ENCODE assay signal across 9 mouse cellular contexts in genomic region chr11:116840748-116841147, GRCm38 (mm10). TPM values are rescaled to one million over a fixed set of nuclear protein-coding genes. Genes with fewer than 3 reads are reported as not detected.
DNase-seq lines count a peak whose midpoint lies in the region; ATAC-seq and TF ChIP-seq lines count a peak whose summit lies in the region.
"Had no signal": no experiment of that assay in that cellular context is flagged by ENCODE, and none has a peak within 500 bp of the region (broad histone marks: within the 10 kb centered on the region; RNA-seq: fewer than 3 reads in every experiment).

No protein-coding gene starts in this region.

- peak overlapping the region; percentile 99; the same call in 1 of the 2 replicates for H3K27ac ChIP-seq in gastrocnemius, adult 2 months
- H3K27ac ChIP-seq in forebrain, embryonic 16.5 days (ENCODE audit: low read length), result no peak overlapping the region
- no peak overlapping the region for H3K27ac ChIP-seq in liver, embryonic 15.5 days (replicated peaks)

- no peaks in the 10 kb centered on the region for H3K9me3 ChIP-seq in forebrain, embryonic 16.5 days (ENCODE audit: control insufficient read depth, low read length)
- H3K9me3 ChIP-seq in liver, embryonic 15.5 days (replicated peaks), result no peaks in the 10 kb centered on the region

- H3K27me3 ChIP-seq in forebrain, embryonic 16.5 days (replicated peaks; ENCODE audit: control insufficient read depth, insufficient read depth, low read length), result no peaks in the 10 kb centered on the region
- H3K27me3 ChIP-seq in liver, embryonic 15.5 days, result no peaks in the 10 kb centered on the region

- peak overlapping the region; percentile 79 for H3K4me2 ChIP-seq in forebrain, embryonic 16.5 days (ENCODE audit: low read length)
- peak overlapping the region; percentile 93 for H3K4me2 ChIP-seq in liver, embryonic 15.5 days

- intact Hi-C loops in gastrocnemius, adult 2 months (cut with DNase I), result no loop called here

- H3K9ac ChIP-seq in forebrain, embryonic 16.5 days (replicated peaks; ENCODE audit: low read depth, low read length), result peak overlapping the region; percentile 11; the same call in 1 of the 2 replicates
- no peak overlapping the region; the same call in 1 of the 2 replicates for H3K9ac ChIP-seq in liver, embryonic 15.5 days

- no peak for DNase-seq in gastrocnemius, adult 2 months
- no peak for DNase-seq in gastrocnemius, postnatal 10 days
- DNase-seq in ES-CJ7 (ENCODE audit: low read depth, low spot score), result peak; percentile 51
- no peak for DNase-seq in embryo, embryonic 10 days (ENCODE audit: low spot score)
- DNase-seq in cerebellum, postnatal 14 days, result no peak
- DNase-seq in adrenal gland, adult 18-20 months (ENCODE audit: low spot score in 2 of 2), result no peak
- DNase-seq: right cerebral cortex, postnatal 25 days had no signal

- peak overlapping the region; percentile 93 for H3K4me3 ChIP-seq in gastrocnemius, adult 2 months
- H3K4me3 ChIP-seq in forebrain, embryonic 16.5 days (replicated peaks; ENCODE audit: low read length), result no peak overlapping the region
- peak overlapping the region; percentile 79; the same call in 1 of the 2 replicates for H3K4me3 ChIP-seq in liver, embryonic 15.5 days (replicated peaks)

- no peak for TF ChIP-seq CTCF in gastrocnemius, adult 2 months (IDR thresholded peaks at IDR 0.05)

- WGBS in forebrain, embryonic 16.5 days, result 85% methylated on average over 4 of the region's 4 CpGs
- WGBS in liver, embryonic 15.5 days (ENCODE audit: insufficient replicate concordance), result 70% methylated on average over 4 of the region's 4 CpGs

- H3K4me1 ChIP-seq in forebrain, embryonic 16.5 days (replicated peaks; ENCODE audit: control insufficient read depth, insufficient read depth, low read length), result peaks cover 38% of the 10 kb centered on the region
- peaks cover 52% of the 10 kb centered on the region for H3K4me1 ChIP-seq in liver, embryonic 15.5 days (replicated peaks)

- no peak for ATAC-seq in forebrain, embryonic 16.5 days
- no peak for ATAC-seq in liver, embryonic 15.5 days (ENCODE audit: insufficient read depth)

- peaks cover 23% of the 10 kb centered on the region for H3K36me3 ChIP-seq in forebrain, embryonic 16.5 days (ENCODE audit: control insufficient read depth, insufficient read depth)
- H3K36me3 ChIP-seq in liver, embryonic 15.5 days (replicated peaks), result peaks cover 58% of the 10 kb centered on the region

RNA-seq across cellular contexts. Expression of gene Mettl23, which starts 2.3 kb away (rescaled TPM):
- 10 to 100 TPM; 35.4 to 42.9 TPM for total RNA-seq in gastrocnemius, adult 2 months (2021)
- 10 to 100 TPM; 28.4 to 32.5 TPM for total RNA-seq in gastrocnemius, postnatal 10 days (2021)
- 80.4 and 88.5 TPM in 2 replicates for polyA plus RNA-seq in forebrain, embryonic 16.5 days (2015; fragmentation: Nextera tagmentation; extraction: Ambion mirVana)
- polyA plus RNA-seq in liver, embryonic 15.5 days (2015; fragmentation: Nextera tagmentation; extraction: Ambion mirVana), result 31.7 and 36.6 TPM in 2 replicates
- total RNA-seq in adrenal gland, adult 18-20 months (2021), result 10 to 100 TPM; 32.2 to 32.7 TPM

RNA-seq across cellular contexts. Expression of gene Jmjd6, which starts 2.5 kb away (rescaled TPM):
- 10 to 100 TPM; 21.7 to 30.4 TPM for total RNA-seq in gastrocnemius, adult 2 months (2021)
- total RNA-seq in gastrocnemius, postnatal 10 days (2021), result 10 to 100 TPM; 23.9 to 26.4 TPM
- 71.2 and 72.5 TPM in 2 replicates for polyA plus RNA-seq in forebrain, embryonic 16.5 days (2015; fragmentation: Nextera tagmentation; extraction: Ambion mirVana)
- polyA plus RNA-seq in liver, embryonic 15.5 days (2015; fragmentation: Nextera tagmentation; extraction: Ambion mirVana), result 27.4 and 29.8 TPM in 2 replicates
- 10 to 100 TPM; 42.2 to 52.6 TPM for total RNA-seq in adrenal gland, adult 18-20 months (2021)

RNA-seq across cellular contexts. Expression of gene Mfsd11, which starts 11.5 kb away (rescaled TPM):
- 10 to 100 TPM; 21.5 to 23.9 TPM for total RNA-seq in gastrocnemius, adult 2 months (2021)
- 10 to 100 TPM; 29.9 to 31.3 TPM for total RNA-seq in gastrocnemius, postnatal 10 days (2021)
- polyA plus RNA-seq in forebrain, embryonic 16.5 days (2015; fragmentation: Nextera tagmentation; extraction: Ambion mirVana), result 46.3 and 55.8 TPM in 2 replicates
- polyA plus RNA-seq in liver, embryonic 15.5 days (2015; fragmentation: Nextera tagmentation; extraction: Ambion mirVana), result 9.4 and 11.8 TPM in 2 replicates
- 10 to 100 TPM; 39.3 to 42.3 TPM for total RNA-seq in adrenal gland, adult 18-20 months (2021)

RNA-seq across cellular contexts. Expression of gene Srsf2, which starts 12.1 kb away (rescaled TPM):
- 10 to 100 TPM; 81.8 to 84.8 TPM for total RNA-seq in gastrocnemius, adult 2 months (2021)
- 100 to 1,000 TPM; 123 to 146 TPM for total RNA-seq in gastrocnemius, postnatal 10 days (2021)
- 649 and 700 TPM in 2 replicates for polyA plus RNA-seq in forebrain, embryonic 16.5 days (2015; fragmentation: Nextera tagmentation; extraction: Ambion mirVana)
- polyA plus RNA-seq in liver, embryonic 15.5 days (2015; fragmentation: Nextera tagmentation; extraction: Ambion mirVana), result 388 and 413 TPM in 2 replicates
- 100 to 1,000 TPM; 228 to 275 TPM for total RNA-seq in adrenal gland, adult 18-20 months (2021)

RNA-seq across cellular contexts. Expression of gene Mxra7, which starts 12.9 kb away (rescaled TPM):
- 10 to 100 TPM in 1 of 2 experiments, 1 to 10 TPM in 1; 6.7 to 12.7 TPM for total RNA-seq in gastrocnemius, adult 2 months (2021)
- total RNA-seq in gastrocnemius, postnatal 10 days (2021), result 10 to 100 TPM; 39.7 to 50.1 TPM
- 6.3 and 7.8 TPM in 2 replicates for polyA plus RNA-seq in forebrain, embryonic 16.5 days (2015; fragmentation: Nextera tagmentation; extraction: Ambion mirVana)
- 1.3 and 1.8 TPM in 2 replicates for polyA plus RNA-seq in liver, embryonic 15.5 days (2015; fragmentation: Nextera tagmentation; extraction: Ambion mirVana)
- total RNA-seq in adrenal gland, adult 18-20 months (2021), result 10 to 100 TPM; 44.3 to 55.9 TPM
